In the genomic region with DNA sequence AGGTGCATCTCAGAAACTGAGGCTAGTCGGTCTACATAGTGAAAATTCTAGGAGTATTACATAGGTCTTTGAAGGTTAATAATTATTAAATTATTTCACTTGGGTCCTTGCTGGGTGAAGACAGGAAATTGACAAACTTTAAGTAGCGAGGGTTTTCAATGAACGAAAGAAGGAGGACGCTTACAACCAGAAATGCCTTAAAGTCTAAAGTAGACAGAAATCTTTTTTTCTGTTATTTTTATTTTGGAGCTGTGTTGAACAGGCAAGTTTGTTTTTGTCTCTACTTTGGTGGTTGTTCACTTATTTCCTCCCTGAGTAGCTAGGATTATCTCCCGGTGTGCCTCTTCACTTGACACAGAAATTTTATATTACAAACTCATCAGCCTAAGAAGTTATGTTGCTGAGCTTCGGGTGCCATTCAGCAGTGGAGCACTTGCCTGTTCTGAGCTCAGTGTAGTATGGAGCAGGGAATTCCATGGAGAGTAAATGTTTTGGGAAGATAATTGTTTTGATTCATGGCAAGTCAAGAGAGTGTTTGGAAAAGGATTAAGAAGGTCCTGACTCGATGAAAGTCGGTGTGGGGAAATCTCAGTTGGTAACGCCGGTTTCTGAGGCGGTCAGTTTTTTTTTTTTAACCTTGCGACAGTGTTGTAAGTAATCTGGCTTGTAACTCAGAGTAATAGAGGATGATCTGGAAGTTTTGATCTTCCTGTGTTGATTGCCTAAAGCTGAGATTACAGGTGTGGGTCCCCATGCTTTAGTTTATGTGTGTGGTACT, we compare ENCODE assay signal across 8 mouse cellular contexts. TPM values are rescaled to one million over a fixed set of nuclear protein-coding genes. Genes with fewer than 3 reads are reported as not detected.
A peak's percentile ranks its signal among the peaks of the same experiment; 100 is the strongest.
DNase-seq lines count a peak whose midpoint lies in the region; ATAC-seq and TF ChIP-seq lines count a peak whose summit lies in the region.

No protein-coding gene starts in this region.

- peak overlapping the region; percentile 55 for H3K4me3 ChIP-seq in lung, embryonic 14.5 days (ENCODE audit: low read depth, low read length)
- peak overlapping the region; percentile 60 for H3K4me3 ChIP-seq in embryonic facial prominence, embryonic 14.5 days (ENCODE audit: low read depth, low read length)
- peak overlapping the region; percentile 56 for H3K4me3 ChIP-seq in intestine, embryonic 16.5 days (ENCODE audit: low read length)
- peak overlapping the region; percentile 49 for H3K4me3 ChIP-seq in neural tube, embryonic 14.5 days (ENCODE audit: low read depth, low read length)

- no peaks in the 10 kb centered on the region for H3K4me1 ChIP-seq in lung, embryonic 14.5 days (ENCODE audit: insufficient read depth)
- H3K4me1 ChIP-seq in embryonic facial prominence, embryonic 14.5 days (ENCODE audit: control insufficient read depth, insufficient read depth, low read length): peaks cover 6% of the 10 kb centered on the region; the same call in 1 of the 2 replicates
- H3K4me1 ChIP-seq in intestine, embryonic 16.5 days (ENCODE audit: control insufficient read depth, insufficient read depth, low read length): peaks cover 8% of the 10 kb centered on the region
- peaks cover 13% of the 10 kb centered on the region; the same call in 1 of the 2 replicates for H3K4me1 ChIP-seq in neural tube, embryonic 14.5 days (ENCODE audit: control insufficient read depth, insufficient read depth, low read length)

- peak overlapping the region; percentile 58 for H3K4me2 ChIP-seq in lung, embryonic 14.5 days
- H3K4me2 ChIP-seq in embryonic facial prominence, embryonic 14.5 days (ENCODE audit: low read depth, low read length): peak overlapping the region; percentile 71
- peak overlapping the region; percentile 67 for H3K4me2 ChIP-seq in intestine, embryonic 16.5 days (ENCODE audit: low read depth, low read length)
- peak overlapping the region; percentile 58 for H3K4me2 ChIP-seq in neural tube, embryonic 14.5 days (ENCODE audit: low read depth, low read length)

- no peaks in the 10 kb centered on the region for H3K27me3 ChIP-seq in lung, embryonic 14.5 days (ENCODE audit: insufficient read depth, low read length)
- H3K27me3 ChIP-seq in embryonic facial prominence, embryonic 14.5 days (replicated peaks; ENCODE audit: control insufficient read depth, insufficient read depth, low read length): no peaks in the 10 kb centered on the region
- H3K27me3 ChIP-seq in intestine, embryonic 16.5 days (replicated peaks; ENCODE audit: control insufficient read depth, insufficient read depth, low read length): no peaks in the 10 kb centered on the region
- H3K27me3 ChIP-seq in neural tube, embryonic 14.5 days (ENCODE audit: control insufficient read depth, insufficient read depth, low read length): no peaks in the 10 kb centered on the region

- no peak for DNase-seq in lung, embryonic 14.5 days
- DNase-seq in lung, postnatal 10 days: no peak
- DNase-seq in embryonic facial prominence, embryonic 14.5 days (ENCODE audit: low spot score): no peak
- no peak for DNase-seq in right cerebral cortex, postnatal 36 days (ENCODE audit: low spot score in 2 of 2)
- no peak for DNase-seq in thymus, adult 18-20 months
- DNase-seq in layer of hippocampus, postnatal 25 days (ENCODE audit: extremely low spot score in 1 of 2, low spot score in 1 of 2): no peak

- no peak overlapping the region for H3K27ac ChIP-seq in lung, embryonic 14.5 days (ENCODE audit: low read depth)
- H3K27ac ChIP-seq in embryonic facial prominence, embryonic 14.5 days (replicated peaks; ENCODE audit: low read depth, low read length): no peak overlapping the region
- no peak overlapping the region for H3K27ac ChIP-seq in intestine, embryonic 16.5 days (ENCODE audit: low read length)
- H3K27ac ChIP-seq in neural tube, embryonic 14.5 days (ENCODE audit: low read depth, low read length): no peak overlapping the region

- H3K9ac ChIP-seq in lung, embryonic 14.5 days: peak overlapping the region; percentile 55
- peak overlapping the region; percentile 69 for H3K9ac ChIP-seq in embryonic facial prominence, embryonic 14.5 days (ENCODE audit: low read depth, low read length)
- peak overlapping the region; percentile 68 for H3K9ac ChIP-seq in intestine, embryonic 16.5 days (ENCODE audit: low read depth, low read length)
- no peak overlapping the region; the same call in 1 of the 2 replicates for H3K9ac ChIP-seq in neural tube, embryonic 14.5 days (replicated peaks; ENCODE audit: low read depth, low read length)

- 3% methylated on average over 12 of the region's 12 CpGs for WGBS in lung, embryonic 14.5 days
- 17% methylated on average over 12 of the region's 12 CpGs for WGBS in embryonic facial prominence, embryonic 14.5 days
- 8% methylated on average over 12 of the region's 12 CpGs for WGBS in intestine, embryonic 16.5 days
- WGBS in neural tube, embryonic 14.5 days: 25% methylated on average over 12 of the region's 12 CpGs

- peaks cover 18% of the 10 kb centered on the region for H3K36me3 ChIP-seq in lung, embryonic 14.5 days (ENCODE audit: insufficient read depth)
- H3K36me3 ChIP-seq in embryonic facial prominence, embryonic 14.5 days (ENCODE audit: control insufficient read depth, insufficient read depth, low read length): peaks cover 19% of the 10 kb centered on the region
- H3K36me3 ChIP-seq in intestine, embryonic 16.5 days (ENCODE audit: control insufficient read depth, insufficient read depth, low read length): 0 out of 2 replicates have a peak, but pooled peaks cover 7% of the 10 kb centered on the region
- H3K36me3 ChIP-seq in neural tube, embryonic 14.5 days (ENCODE audit: control insufficient read depth, insufficient read depth, low read length): no peaks in the 10 kb centered on the region

- no peak for TF ChIP-seq CTCF in lung, embryonic 14.5 days (IDR thresholded peaks at IDR 0.05; ENCODE audit: low read depth)

- H3K9me3 ChIP-seq in lung, embryonic 14.5 days (ENCODE audit: low read depth, low read length): no peaks in the 10 kb centered on the region
- H3K9me3 ChIP-seq in embryonic facial prominence, embryonic 14.5 days (ENCODE audit: control insufficient read depth, low read length): no peaks in the 10 kb centered on the region
- no peaks in the 10 kb centered on the region for H3K9me3 ChIP-seq in intestine, embryonic 16.5 days (ENCODE audit: control insufficient read depth, low read length)
- H3K9me3 ChIP-seq in neural tube, embryonic 14.5 days (ENCODE audit: control insufficient read depth, low read length): no peaks in the 10 kb centered on the region

- no peak for ATAC-seq in lung, embryonic 14.5 days (ENCODE audit: insufficient read depth)
- ATAC-seq in embryonic facial prominence, embryonic 14.5 days (ENCODE audit: low read depth): no peak
- ATAC-seq in intestine, embryonic 16.5 days: no peak
- no peak for ATAC-seq in neural tube, embryonic 14.5 days (ENCODE audit: low read depth)

RNA-seq across cellular contexts. Expression of a gene that starts 0.8 kb away (rescaled TPM):
- polyA plus RNA-seq in lung, embryonic 14.5 days (2014; fragmentation: Nextera tagmentation; extraction: Ambion mirVana): 10.2 and 10.4 TPM in 2 replicates
- polyA plus RNA-seq in embryonic facial prominence, embryonic 14.5 days (2014; fragmentation: Nextera tagmentation; extraction: Ambion mirVana): 5.3 and 5.6 TPM in 2 replicates
- 4.8 and 5.0 TPM in 2 replicates for polyA plus RNA-seq in intestine, embryonic 16.5 days (2015; fragmentation: Nextera tagmentation; extraction: Ambion mirVana)
- 4.0 and 4.2 TPM in 2 replicates for polyA plus RNA-seq in neural tube, embryonic 14.5 days (2014; fragmentation: Nextera tagmentation; extraction: Ambion mirVana)
- 1 to 10 TPM; 3.1 to 3.5 TPM for total RNA-seq in layer of hippocampus, postnatal 25 days (2021)

RNA-seq across cellular contexts. Expression of a gene that starts 0.9 kb away (rescaled TPM):
- polyA plus RNA-seq in lung, embryonic 14.5 days (2014; fragmentation: Nextera tagmentation; extraction: Ambion mirVana): 24.7 and 25.6 TPM in 2 replicates
- 21.9 and 23.3 TPM in 2 replicates for polyA plus RNA-seq in embryonic facial prominence, embryonic 14.5 days (2014; fragmentation: Nextera tagmentation; extraction: Ambion mirVana)
- polyA plus RNA-seq in intestine, embryonic 16.5 days (2015; fragmentation: Nextera tagmentation; extraction: Ambion mirVana): 18.7 and 21.5 TPM in 2 replicates
- 28.3 and 33.0 TPM in 2 replicates for polyA plus RNA-seq in neural tube, embryonic 14.5 days (2014; fragmentation: Nextera tagmentation; extraction: Ambion mirVana)
- 10 to 100 TPM; 31.2 to 34.0 TPM for total RNA-seq in layer of hippocampus, postnatal 25 days (2021)

RNA-seq across cellular contexts. Expression of a gene that starts 33.5 kb away (rescaled TPM):
- 47.9 and 51.2 TPM in 2 replicates for polyA plus RNA-seq in lung, embryonic 14.5 days (2014; fragmentation: Nextera tagmentation; extraction: Ambion mirVana)
- 52.4 and 56.7 TPM in 2 replicates for polyA plus RNA-seq in embryonic facial prominence, embryonic 14.5 days (2014; fragmentation: Nextera tagmentation; extraction: Ambion mirVana)
- 38.2 and 40.2 TPM in 2 replicates for polyA plus RNA-seq in intestine, embryonic 16.5 days (2015; fragmentation: Nextera tagmentation; extraction: Ambion mirVana)
- 77.1 and 79.2 TPM in 2 replicates for polyA plus RNA-seq in neural tube, embryonic 14.5 days (2014; fragmentation: Nextera tagmentation; extraction: Ambion mirVana)
- total RNA-seq in layer of hippocampus, postnatal 25 days (2021): 10 to 100 TPM; 40.9 to 43.9 TPM

RNA-seq across cellular contexts. Expression of a gene that starts 50.8 kb away (rescaled TPM):
- 0.47 TPM in 1 of 2 replicates, not detected in the other for polyA plus RNA-seq in lung, embryonic 14.5 days (2014; fragmentation: Nextera tagmentation; extraction: Ambion mirVana)
- polyA plus RNA-seq in embryonic facial prominence, embryonic 14.5 days (2014; fragmentation: Nextera tagmentation; extraction: Ambion mirVana): 0.24 and 0.32 TPM in 2 replicates
- 0.13 TPM in 1 of 2 replicates, not detected in the other for polyA plus RNA-seq in intestine, embryonic 16.5 days (2015; fragmentation: Nextera tagmentation; extraction: Ambion mirVana)
- polyA plus RNA-seq in neural tube, embryonic 14.5 days (2014; fragmentation: Nextera tagmentation; extraction: Ambion mirVana): 0.95 and 1.7 TPM in 2 replicates
- total RNA-seq in layer of hippocampus, postnatal 25 days (2021): under 1 TPM; 0.63 to 0.64 TPM

RNA-seq across cellular contexts. Expression of a gene that starts 54.3 kb away (rescaled TPM):
- polyA plus RNA-seq in lung, embryonic 14.5 days (2014; fragmentation: Nextera tagmentation; extraction: Ambion mirVana): 87.4 and 97.0 TPM in 2 replicates
- polyA plus RNA-seq in embryonic facial prominence, embryonic 14.5 days (2014; fragmentation: Nextera tagmentation; extraction: Ambion mirVana): 92.5 and 92.9 TPM in 2 replicates
- polyA plus RNA-seq in intestine, embryonic 16.5 days (2015; fragmentation: Nextera tagmentation; extraction: Ambion mirVana): 88.3 and 89.9 TPM in 2 replicates
- 89.1 and 105 TPM in 2 replicates for polyA plus RNA-seq in neural tube, embryonic 14.5 days (2014; fragmentation: Nextera tagmentation; extraction: Ambion mirVana)
- 10 to 100 TPM; 24.0 to 26.6 TPM for total RNA-seq in layer of hippocampus, postnatal 25 days (2021)
